In genomic region chr15:94659112-94659437, GRCm38 (mm10) we compare ENCODE assay signal across 11 mouse cellular contexts. TPM values are rescaled to one million over a fixed set of nuclear protein-coding genes. Genes with fewer than 3 reads are reported as not detected.
A peak's percentile ranks its signal among the peaks of the same experiment; 100 is the strongest.
DNase-seq lines count a peak whose midpoint lies in the region; ATAC-seq and TF ChIP-seq lines count a peak whose summit lies in the region.
"Had no signal": no experiment of that assay in that cellular context is flagged by ENCODE, and none has a peak within 500 bp of the region (broad histone marks: within the 10 kb centered on the region; RNA-seq: fewer than 3 reads in every experiment).

No protein-coding gene starts in this region.

- TF ChIP-seq CTCF in cerebellum, adult 2 months (IDR thresholded peaks at IDR 0.05; ENCODE audit: borderline replicate concordance, insufficient read depth, low read depth, low read length) = no peak

- H3K4me2 ChIP-seq in forebrain, embryonic 13.5 days = no peak overlapping the region
- H3K4me2 ChIP-seq in limb, embryonic 13.5 days (replicated peaks) = no peak overlapping the region

- H3K27me3 ChIP-seq in cerebellum, adult 2 months (ENCODE audit: control insufficient read depth, insufficient read depth, low read length) = no peaks in the 10 kb centered on the region
- H3K27me3 ChIP-seq in forebrain, embryonic 13.5 days = 0 out of 2 replicates have a peak, but pooled peaks cover 7% of the 10 kb centered on the region
- H3K27me3 ChIP-seq in limb, embryonic 13.5 days = no peaks in the 10 kb centered on the region

- H3K9ac ChIP-seq in forebrain, embryonic 13.5 days = 0 out of 2 replicates have a peak overlapping the region, but pooled peaks have one; percentile 8
- H3K9ac ChIP-seq in limb, embryonic 13.5 days = no peak overlapping the region

- DNase-seq in brain, adult 2 months (ENCODE audit: low read depth, low spot score) = peak; percentile 66
- DNase-seq in cerebellum, adult 2 months = peak; percentile 45 to 59
- DNase-seq in testis, postnatal 14 days (ENCODE audit: low spot score) = no peak
- DNase-seq in left cerebral cortex, postnatal 14 days (ENCODE audit: low spot score in 2 of 2) = no peak
- DNase-seq in right cerebral cortex, adult 18-20 months = no peak
- no peak for DNase-seq in gastrocnemius, postnatal 25 days
- DNase-seq: gastrocnemius, postnatal 36 days; layer of hippocampus, postnatal 36 days had no signal

- no peaks in the 10 kb centered on the region for H3K36me3 ChIP-seq in forebrain, embryonic 13.5 days (ENCODE audit: poor library complexity, severe bottlenecking)
- H3K36me3 ChIP-seq in limb, embryonic 13.5 days = no peaks in the 10 kb centered on the region

- 16% methylated on average over 6 of the region's 6 CpGs for WGBS in cerebellum, adult 2 months
- WGBS in forebrain, embryonic 13.5 days = 21% methylated on average over 6 of the region's 6 CpGs
- 25% methylated on average over 6 of the region's 6 CpGs for WGBS in limb, embryonic 13.5 days

- intact Hi-C loops in left cerebral cortex, postnatal 14 days (cut with DNase I) = no loop called here

- no peak overlapping the region for H3K4me3 ChIP-seq in cerebellum, adult 2 months (replicated peaks; ENCODE audit: insufficient read depth, low read depth, low read length)
- H3K4me3 ChIP-seq in forebrain, embryonic 13.5 days = no peak overlapping the region
- H3K4me3 ChIP-seq in limb, embryonic 13.5 days = no peak overlapping the region
- H3K4me3 ChIP-seq: megakaryocyte, embryonic 14.5 days had no signal

- H3K27ac ChIP-seq in cerebellum, adult 2 months (ENCODE audit: insufficient read depth, low read length) = no peak overlapping the region
- no peak overlapping the region; the same call in none of the 2 replicates for H3K27ac ChIP-seq in forebrain, embryonic 13.5 days
- H3K27ac ChIP-seq in limb, embryonic 13.5 days = peak overlapping the region; percentile 67; the same call in 1 of the 2 replicates

- peak; percentile 81 for ATAC-seq in forebrain, embryonic 13.5 days
- ATAC-seq in limb, embryonic 13.5 days (ENCODE audit: low FRiP score, low read depth) = no peak

- peaks cover 7% of the 10 kb centered on the region for H3K4me1 ChIP-seq in cerebellum, adult 2 months (ENCODE audit: control insufficient read depth, insufficient read depth, low read length)
- peaks cover 13% of the 10 kb centered on the region for H3K4me1 ChIP-seq in forebrain, embryonic 13.5 days
- peaks cover 37% of the 10 kb centered on the region for H3K4me1 ChIP-seq in limb, embryonic 13.5 days

- H3K9me3 ChIP-seq in forebrain, embryonic 13.5 days (replicated peaks) = no peaks in the 10 kb centered on the region
- no peaks in the 10 kb centered on the region for H3K9me3 ChIP-seq in limb, embryonic 13.5 days
- H3K9me3 ChIP-seq: megakaryocyte, embryonic 14.5 days had no signal

- no peak for TF ChIP-seq POLR2A in cerebellum, adult 2 months (IDR thresholded peaks at IDR 0.05; ENCODE audit: borderline replicate concordance, insufficient read depth, low read length)

RNA-seq across cellular contexts. Expression of gene Tmem117, which starts 30.0 kb away (rescaled TPM):
- polyA plus RNA-seq in cerebellum, adult 2 months (2012; rRNA removed) = 9.1 and 9.3 TPM in 2 replicates
- polyA plus RNA-seq in forebrain, embryonic 13.5 days (2015; fragmentation: Nextera tagmentation; extraction: Ambion mirVana) = 1.2 and 1.7 TPM in 2 replicates
- 4.3 and 5.5 TPM in 2 replicates for polyA plus RNA-seq in limb, embryonic 13.5 days (2015; fragmentation: Nextera tagmentation; extraction: Ambion mirVana)
- total RNA-seq in left cerebral cortex, postnatal 14 days (2021) = 10 to 100 TPM; 10.5 to 11.4 TPM
- total RNA-seq in gastrocnemius, postnatal 25 days (2021) = 10 to 100 TPM; 18.2 to 22.8 TPM

Comparison
In these comparisons a context has a peak if more than half of its experiments do, and no peak if none do; other contexts are left out.
1. DNase-seq: peak in brain, adult 2 months (single experiment) and cerebellum, adult 2 months (2 of 2); none in testis, postnatal 14 days (single experiment), left cerebral cortex, postnatal 14 days (0 of 2), right cerebral cortex, adult 18-20 months (single experiment) and gastrocnemius, postnatal 25 days (single experiment).